Mouse (Mus musculus) lung, postnatal 36 days (tissue): Measurements from ENCODE around the gene Mrpl57.
"Not testable (repeated sequence)": the region's sequence is repeated elsewhere in the genome, so short reads cannot be mapped to it uniquely, and the experiment has no call there.

Source experiments
- DNase-seq: peaks from one replicate; pipeline ENCODE4 v3.0.0; 2022; ENCODE audit warnings: mixed read lengths

Gene Mrpl57

GRCm38 (mm10) chr14:57825788-57826751 lies at the start of gene Mrpl57, which contains the start of gene Ska3:
Gene Mrpl57 (plus strand): TSS chr14:57826234.
Gene Ska3 (minus strand): TSS chr14:57826185.
- DNase-seq: peak; percentile 96

- no peak for DNase-seq
These were observed 38.6 kb upstream of the Mrpl57 start for GRCm38 (mm10) chr14:57787406-57787805.

GRCm38 (mm10) chr14:57789311-57789710 lies 36.7 kb upstream of the Mrpl57 start:
- DNase-seq: no peak

GRCm38 (mm10) chr14:57789759-57790158 lies 36.3 kb upstream of the Mrpl57 start:
- DNase-seq: no peak

- no peak for DNase-seq
These were observed 34.9 kb upstream of the Mrpl57 start for GRCm38 (mm10) chr14:57791171-57791570.

- peak; percentile 18 for DNase-seq
These were observed 28.5 kb upstream of the Mrpl57 start for GRCm38 (mm10) chr14:57797551-57797950.

GRCm38 (mm10) chr14:57797991-57798931 lies 27.8 kb upstream of the Mrpl57 start, which contains the start of gene Sap18:
Gene Sap18 (plus strand): TSS chr14:57798180.
- DNase-seq: peak; percentile 99

- no peak for DNase-seq
These were observed 22.3 kb upstream of the Mrpl57 start for GRCm38 (mm10) chr14:57803731-57804130.

GRCm38 (mm10) chr14:57808558-57808957 lies 17.5 kb upstream of the Mrpl57 start:
- peak; percentile 57 for DNase-seq

- no peak for DNase-seq
These were observed 15.1 kb upstream of the Mrpl57 start for GRCm38 (mm10) chr14:57810886-57811285.

GRCm38 (mm10) chr14:57811844-57812243 lies 14.2 kb upstream of the Mrpl57 start:
- no peak for DNase-seq

- no peak for DNase-seq
These were observed 5.2 kb upstream of the Mrpl57 start for GRCm38 (mm10) chr14:57820839-57821238.

- DNase-seq: no peak
These were observed 1.2 kb downstream of the Mrpl57 start for GRCm38 (mm10) chr14:57827284-57827683.

- peak; percentile 73 for DNase-seq
These were observed 7.5 kb downstream of the Mrpl57 start for GRCm38 (mm10) chr14:57833526-57833925.

GRCm38 (mm10) chr14:57835157-57835556 lies 9.1 kb downstream of the Mrpl57 start:
- DNase-seq: no peak

- no peak for DNase-seq
These were observed 18.5 kb downstream of the Mrpl57 start for GRCm38 (mm10) chr14:57844535-57844934.

GRCm38 (mm10) chr14:57848061-57848460 lies 22.0 kb downstream of the Mrpl57 start:
- DNase-seq: not testable (repeated sequence)

GRCm38 (mm10) chr14:57848646-57849045 lies 22.6 kb downstream of the Mrpl57 start:
- DNase-seq: no peak

- no peak for DNase-seq
These were observed 24.3 kb downstream of the Mrpl57 start for GRCm38 (mm10) chr14:57850330-57850729.

GRCm38 (mm10) chr14:57852961-57853360 lies 26.9 kb downstream of the Mrpl57 start:
- DNase-seq: no peak

- not testable (repeated sequence) for DNase-seq
These were observed 30.0 kb downstream of the Mrpl57 start for GRCm38 (mm10) chr14:57856037-57856436.

GRCm38 (mm10) chr14:57858601-57859000 lies 32.6 kb downstream of the Mrpl57 start:
- no peak for DNase-seq

GRCm38 (mm10) chr14:57859520-57859919 lies 33.5 kb downstream of the Mrpl57 start:
- no peak for DNase-seq
